ENCODE assay signal across 13 mouse cellular contexts in the genomic region with DNA sequence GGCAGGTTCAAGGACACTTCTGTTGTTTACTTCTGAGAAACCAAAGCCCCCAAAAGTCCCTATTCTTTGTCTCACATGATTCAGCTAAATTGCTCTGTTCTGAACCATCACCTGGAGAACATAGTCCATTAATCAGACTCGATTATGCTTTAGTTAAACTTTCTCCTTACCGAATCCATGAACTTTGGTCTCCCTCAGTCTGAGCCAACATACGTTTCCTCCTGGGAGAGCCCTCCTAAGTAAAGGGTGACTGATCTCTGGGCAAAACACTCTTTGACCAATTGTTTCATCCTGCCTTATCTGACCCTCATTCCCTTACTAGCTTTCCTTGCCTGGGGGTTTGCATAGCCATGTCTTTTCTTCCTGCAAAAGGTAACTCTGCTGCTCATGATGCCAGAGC.
"Had no signal": no experiment of that assay in that cellular context is flagged by ENCODE, and none has a peak within 500 bp of the region (broad histone marks: within the 10 kb centered on the region; RNA-seq: fewer than 3 reads in every experiment).

No protein-coding gene starts in this region.

- DNase-seq: left cerebral cortex, postnatal 4 days; lung, adult 18-20 months; midbrain, embryonic 14.5 days; right cerebral cortex, adult 18-20 months; thymus, postnatal 4 days had no signal

- H3K9me3 ChIP-seq: limb, embryonic 13.5 days; neural tube, embryonic 15.5 days had no signal

- H3K4me3 ChIP-seq: layer of hippocampus, adult 2 months; limb, embryonic 13.5 days; myocyte; neural tube, embryonic 15.5 days had no signal

- H3K4me1 ChIP-seq: limb, embryonic 13.5 days; neural tube, embryonic 15.5 days had no signal

- H3K27ac ChIP-seq: layer of hippocampus, adult 2 months; limb, embryonic 13.5 days; liver, embryonic 14.5 days; neural tube, embryonic 15.5 days; stomach, postnatal 0 days had no signal

- H3K36me3 ChIP-seq: limb, embryonic 13.5 days; neural tube, embryonic 15.5 days had no signal

- H3K9ac ChIP-seq: limb, embryonic 13.5 days; liver, embryonic 14.5 days; neural tube, embryonic 15.5 days had no signal

- H3K4me2 ChIP-seq: limb, embryonic 13.5 days; neural tube, embryonic 15.5 days had no signal

- ATAC-seq: inflammation-experienced regulatory T-cells, adult 6 months; intestine, postnatal 0 days had no signal

- H3K27me3 ChIP-seq: limb, embryonic 13.5 days; neural tube, embryonic 15.5 days had no signal
